Mouse (Mus musculus) embryonic facial prominence, embryonic 10.5 days (tissue): ENCODE data around the gene Pik3r5. TPM values are rescaled to one million over a fixed set of nuclear protein-coding genes. Genes with fewer than 3 reads are reported as not detected.

Experiments
- DNase-seq: peaks from one replicate; pipeline ENCODE4 v3.0.0-alpha.2; 2017; ENCODE audit warnings: low spot score
- H3K27ac ChIP-seq: fragments of 300-500 bp; sonication (generic); replicated peaks from 2 replicates; pipeline ENCODE4 v1.5.1; 2016; ENCODE audit warnings: mild to moderate bottlenecking
- H3K27me3 ChIP-seq: fragments of 300-500 bp; sonication (generic); replicated peaks from 2 replicates; pipeline ENCODE4 v1.6.1; 2016; ENCODE audit warnings: low read depth, mild to moderate bottlenecking; ENCODE audit not compliant: poor library complexity, severe bottlenecking
- H3K36me3 ChIP-seq: fragments of 300-500 bp; sonication (generic); replicated peaks from 2 replicates; pipeline ENCODE4 v1.6.1; 2016; ENCODE audit warnings: mild to moderate bottlenecking, moderate library complexity
- H3K4me1 ChIP-seq: fragments of 300-500 bp; sonication (generic); 2 replicates; pipeline ENCODE4 v1.6.1; 2016
- H3K4me3 ChIP-seq: fragments of 300-500 bp; sonication (generic); 2 replicates; pipeline ENCODE4 v1.5.1; 2016; ENCODE audit warnings: mild to moderate bottlenecking, moderate library complexity
- H3K9me3 ChIP-seq: fragments of 300-500 bp; sonication (generic); 2 replicates; pipeline ENCODE4 v1.6.1; 2016; ENCODE audit warnings: mild to moderate bottlenecking
- WGBS: fragments of 180-500 bp; shearing (Covaris S2); methylation state at CpG from one replicate; pipeline ENCODE4 v1.1.7; 2016; 5-methylcytosine and 5-hydroxymethylcytosine counted together
- polyA plus RNA-seq: library from polyadenylated mRNA; unstranded; fragments of >200 nt; fragmentation: Nextera tagmentation; extraction: Ambion mirVana; gene quantifications from 2 replicates; pipeline ENCODE4 v1.2.1, GENCODE M21; 2016

Pik3r5 gene
- polyA plus RNA-seq, 1 experiment from 2014 or later: 0.69 TPM

- H3K27me3 ChIP-seq: 0 out of 2 replicates have a peak, but pooled peaks cover 6% of the 10 kb centered on the region
- no peak for DNase-seq
- H3K27ac ChIP-seq: no peak overlapping the region
- H3K36me3 ChIP-seq: no peaks in the 10 kb centered on the region
- 0 out of 2 replicates have a peak, but pooled peaks cover 3% of the 10 kb centered on the region for H3K4me1 ChIP-seq
- no peaks in the 10 kb centered on the region for H3K9me3 ChIP-seq
- no peak overlapping the region for H3K4me3 ChIP-seq
- WGBS: 80% methylated on average over 5 of the region's 5 CpGs
These were observed 27.1 kb downstream of the Pik3r5 start for GRCm38 (mm10) chr11:68459021-68459420.

- Histone ChIP-seq H3K27ac (no peak overlapping the region), H3K36me3 (no peaks in the 10 kb centered on the region), H3K4me1 (0 out of 2 replicates have a peak, but pooled peaks cover 3% of the 10 kb centered on the region), H3K4me3 (no peak overlapping the region), H3K27me3 (0 out of 2 replicates have a peak, but pooled peaks cover 6% of the 10 kb centered on the region), H3K9me3 (no peaks in the 10 kb centered on the region)
- WGBS: 89% methylated on average over 5 of the region's 5 CpGs
- no peak for DNase-seq
These were observed 27.6 kb downstream of the Pik3r5 start for GRCm38 (mm10) chr11:68459486-68459885.

- 91% methylated on average over 3 of the region's 3 CpGs for WGBS
- Histone ChIP-seq H3K4me3 (no peak overlapping the region), H3K36me3 (no peaks in the 10 kb centered on the region), H3K4me1 (0 out of 2 replicates have a peak, but pooled peaks cover 3% of the 10 kb centered on the region), H3K27me3 (0 out of 2 replicates have a peak, but pooled peaks cover 6% of the 10 kb centered on the region), H3K9me3 (no peaks in the 10 kb centered on the region), H3K27ac (no peak overlapping the region)
- DNase-seq: no peak
These were observed 30.8 kb downstream of the Pik3r5 start for GRCm38 (mm10) chr11:68462716-68463115.

- 84% methylated on average over 5 of the region's 5 CpGs for WGBS
- H3K36me3 ChIP-seq: no peaks in the 10 kb centered on the region
- H3K4me1 ChIP-seq: peaks cover 4% of the 10 kb centered on the region; the same call in 1 of the 2 replicates
- no peaks in the 10 kb centered on the region for H3K9me3 ChIP-seq
- H3K4me3 ChIP-seq: no peak overlapping the region
- H3K27me3 ChIP-seq: 0 out of 2 replicates have a peak, but pooled peaks cover 6% of the 10 kb centered on the region
- H3K27ac ChIP-seq: no peak overlapping the region
- DNase-seq: no peak
These were observed 32.3 kb downstream of the Pik3r5 start for GRCm38 (mm10) chr11:68464260-68464659.

- Histone ChIP-seq H3K4me3 (no peak overlapping the region), H3K27me3 (0 out of 2 replicates have a peak, but pooled peaks cover 6% of the 10 kb centered on the region), H3K36me3 (no peaks in the 10 kb centered on the region), H3K27ac (no peak overlapping the region), H3K9me3 (no peaks in the 10 kb centered on the region), H3K4me1 (peaks cover 4% of the 10 kb centered on the region; the same call in 1 of the 2 replicates)
- DNase-seq: no peak
- 80% methylated on average over 2 of the region's 2 CpGs for WGBS
These were observed 33.2 kb downstream of the Pik3r5 start for GRCm38 (mm10) chr11:68465090-68465489.

- Histone ChIP-seq H3K36me3 (no peaks in the 10 kb centered on the region), H3K27ac (no peak overlapping the region), H3K4me3 (no peak overlapping the region), H3K4me1 (peaks cover 4% of the 10 kb centered on the region; the same call in 1 of the 2 replicates), H3K9me3 (no peaks in the 10 kb centered on the region), H3K27me3 (no peaks in the 10 kb centered on the region)
- 86% methylated on average over 7 of the region's 7 CpGs for WGBS
- no peak for DNase-seq
These were observed 35.5 kb downstream of the Pik3r5 start for GRCm38 (mm10) chr11:68467441-68467840.

GRCm38 (mm10) chr11:68467962-68468612 lies 36.2 kb downstream of the Pik3r5 start:
- Histone ChIP-seq H3K27ac (no peak overlapping the region), H3K4me3 (no peak overlapping the region), H3K9me3 (no peaks in the 10 kb centered on the region), H3K4me1 (peaks cover 4% of the 10 kb centered on the region; the same call in 1 of the 2 replicates), H3K27me3 (no peaks in the 10 kb centered on the region), H3K36me3 (no peaks in the 10 kb centered on the region)
- no peak for DNase-seq
- WGBS: 77% methylated on average over 9 of the region's 9 CpGs

- Histone ChIP-seq H3K27ac (no peak overlapping the region), H3K4me1 (peaks cover 4% of the 10 kb centered on the region; the same call in 1 of the 2 replicates), H3K9me3 (no peaks in the 10 kb centered on the region), H3K4me3 (no peak overlapping the region), H3K36me3 (no peaks in the 10 kb centered on the region), H3K27me3 (no peaks in the 10 kb centered on the region)
- no peak for DNase-seq
- WGBS: 80% methylated on average over 4 of the region's 4 CpGs
These were observed 37.0 kb downstream of the Pik3r5 start for GRCm38 (mm10) chr11:68468886-68469285.

GRCm38 (mm10) chr11:68472162-68472849 lies 40.4 kb downstream of the Pik3r5 start:
- Histone ChIP-seq H3K36me3 (no peaks in the 10 kb centered on the region), H3K9me3 (no peaks in the 10 kb centered on the region), H3K27ac (no peak overlapping the region), H3K4me3 (no peak overlapping the region), H3K4me1 (peaks cover 4% of the 10 kb centered on the region; the same call in 1 of the 2 replicates), H3K27me3 (no peaks in the 10 kb centered on the region)
- 80% methylated on average over 5 of the region's 5 CpGs for WGBS
- DNase-seq: no peak

GRCm38 (mm10) chr11:68474600-68474999 lies 42.7 kb downstream of the Pik3r5 start:
- Histone ChIP-seq H3K27me3 (no peaks in the 10 kb centered on the region), H3K9me3 (no peaks in the 10 kb centered on the region), H3K27ac (no peak overlapping the region), H3K4me1 (no peaks in the 10 kb centered on the region), H3K4me3 (no peak overlapping the region), H3K36me3 (no peaks in the 10 kb centered on the region)
- DNase-seq: no peak
- WGBS: 83% methylated on average over 6 of the region's 6 CpGs

- H3K9me3 ChIP-seq: no peaks in the 10 kb centered on the region
- no peaks in the 10 kb centered on the region for H3K27me3 ChIP-seq
- H3K4me1 ChIP-seq: no peaks in the 10 kb centered on the region
- WGBS: 86% methylated on average over 7 of the region's 7 CpGs
- no peak overlapping the region for H3K27ac ChIP-seq
- H3K4me3 ChIP-seq: no peak overlapping the region
- H3K36me3 ChIP-seq: no peaks in the 10 kb centered on the region
- DNase-seq: no peak
These were observed 43.8 kb downstream of the Pik3r5 start for GRCm38 (mm10) chr11:68475676-68476075.

- Histone ChIP-seq H3K4me1 (no peaks in the 10 kb centered on the region), H3K4me3 (no peak overlapping the region), H3K27me3 (no peaks in the 10 kb centered on the region), H3K9me3 (no peaks in the 10 kb centered on the region), H3K36me3 (no peaks in the 10 kb centered on the region), H3K27ac (no peak overlapping the region)
- 91% methylated on average over 6 of the region's 6 CpGs for WGBS
- DNase-seq: no peak
These were observed 45.7 kb downstream of the Pik3r5 start for GRCm38 (mm10) chr11:68477661-68478060.

GRCm38 (mm10) chr11:68478574-68478981 lies 46.7 kb downstream of the Pik3r5 start:
- DNase-seq: no peak

More at GRCm38 (mm10) chr11:68478574-68478981, 46.7 kb downstream of the Pik3r5 start:
- Histone ChIP-seq H3K36me3 (no peaks in the 10 kb centered on the region), H3K27ac (no peak overlapping the region), H3K27me3 (no peaks in the 10 kb centered on the region), H3K4me3 (no peak overlapping the region), H3K9me3 (no peaks in the 10 kb centered on the region), H3K4me1 (no peaks in the 10 kb centered on the region)
- WGBS: 84% methylated on average over 3 of the region's 3 CpGs
